Mouse (Mus musculus) mouse embryonic stem cell (cell line): ENCODE measurements around the gene Ilf2.

Experiments used
- in situ Hi-C, 2 experiments: fragments of 300-500 bp; cut with MboI; formaldehyde crosslinking; loops; 1 replicate in 1 of 2; 3 replicates in 1 of 2; pipeline ENCODE4 v1.14.3; 2019 to 2020; ENCODE audit warnings: low sequenced_read_pairs in 2 of 2, low pct_unique_long_range_greater_than_20kb in 1 of 2, mixed read lengths in 1 of 2; ENCODE audit not compliant: unreplicated experiment in 1 of 2

The Ilf2 gene

GRCm38 (mm10) chr3:90475831-90476611, at the start of gene Ilf2:
TSS of gene Ilf2 (plus strand) at chr3:90476126.
- in situ Hi-C loops = loop anchor here (25.0 kb wide), 1 partner anchor 439 kb away; no protein-coding TSS in a partner anchor

DNA sequence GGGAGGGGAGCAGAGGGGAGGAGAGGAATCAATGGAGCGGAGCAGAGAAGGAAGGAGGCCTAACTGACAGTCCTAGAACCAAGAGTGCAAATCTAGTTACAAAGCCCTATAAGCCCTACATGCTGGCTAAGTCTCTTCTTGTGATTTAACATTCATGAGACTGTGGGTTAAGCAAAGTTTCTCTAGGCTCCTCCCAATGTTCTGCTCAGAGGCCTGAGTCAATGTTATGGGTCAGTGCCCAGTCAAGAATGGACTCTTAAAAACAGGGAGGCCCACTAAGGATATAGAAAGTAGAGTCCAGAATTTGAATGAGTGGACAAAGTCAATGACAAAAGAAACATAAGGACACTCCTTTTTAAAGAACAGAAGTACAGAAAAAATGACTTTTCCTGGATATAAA, 48.4 kb upstream of the Ilf2 start:
- in situ Hi-C loops = no loop called here

- in situ Hi-C loops = no loop called here
Observed at GRCm38 (mm10) chr3:90428186-90428585, 47.7 kb upstream of the Ilf2 start.

DNA sequence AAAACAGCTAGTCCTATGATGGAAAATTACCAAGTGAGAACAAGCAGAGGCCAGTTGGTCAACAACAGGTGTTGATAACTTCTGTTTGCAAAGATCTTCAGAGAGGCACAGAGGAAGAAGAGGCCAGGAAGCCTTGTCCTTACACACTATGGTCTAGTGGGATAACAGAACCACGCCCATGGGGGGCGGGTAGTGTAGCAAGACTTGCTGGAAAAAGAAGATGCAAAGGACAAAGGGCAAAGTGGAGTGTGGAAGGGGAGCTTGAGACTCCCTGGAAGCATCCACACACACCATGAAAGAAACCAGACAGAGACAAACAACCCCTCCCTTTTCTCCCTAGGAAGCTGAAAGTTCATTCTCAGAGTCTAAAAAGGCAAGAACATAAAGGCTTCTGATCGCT, 46.4 kb upstream of the Ilf2 start:
- in situ Hi-C loops = no loop called here

- in situ Hi-C loops = loop anchor here in 1 of 2 experiments (5.0 kb wide), 1 partner anchor 35 kb away; the partner anchor contains the start of gene Npr1
Observed at GRCm38 (mm10) chr3:90432348-90432747, 43.6 kb upstream of the Ilf2 start.

- in situ Hi-C loops = loop anchor here in 1 of 2 experiments (5.0 kb wide), 1 partner anchor 34 kb away; the partner anchor contains the start of gene Npr1
Observed at GRCm38 (mm10) chr3:90432811-90433219, 43.1 kb upstream of the Ilf2 start.

GRCm38 (mm10) chr3:90433381-90434020, 42.4 kb upstream of the Ilf2 start, which contains the start of gene Ints3:
TSS of gene Ints3 (minus strand) at chr3:90433622.
- in situ Hi-C loops = loop anchor here in 1 of 2 experiments (5.0 kb wide), 1 partner anchor 34 kb away; the partner anchor contains the start of gene Npr1

- in situ Hi-C loops = loop anchor here in 1 of 2 experiments (5.0 kb wide), 1 partner anchor 33 kb away; the partner anchor contains the start of gene Npr1
Observed at GRCm38 (mm10) chr3:90434073-90434730, 41.7 kb upstream of the Ilf2 start.

DNA sequence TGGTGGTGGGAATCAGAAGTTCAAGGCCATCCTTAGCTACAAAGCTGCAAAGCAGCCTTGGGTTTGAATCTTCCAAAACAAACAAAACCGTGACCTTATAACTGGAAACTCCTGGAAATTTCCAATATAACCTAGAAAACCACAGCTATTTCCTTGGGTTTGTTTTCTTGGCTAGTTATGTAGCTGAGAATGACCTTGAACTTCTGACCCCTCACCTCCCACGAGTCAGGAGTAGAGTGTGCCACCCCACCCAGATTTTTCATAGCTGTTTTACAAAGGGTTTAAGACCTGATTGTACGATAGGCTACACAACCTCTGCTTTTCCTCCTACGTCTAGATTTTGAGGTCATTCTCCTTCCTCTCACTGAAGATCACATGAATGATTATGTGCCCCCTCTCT, 38.8 kb upstream of the Ilf2 start:
- in situ Hi-C loops = no loop called here

DNA sequence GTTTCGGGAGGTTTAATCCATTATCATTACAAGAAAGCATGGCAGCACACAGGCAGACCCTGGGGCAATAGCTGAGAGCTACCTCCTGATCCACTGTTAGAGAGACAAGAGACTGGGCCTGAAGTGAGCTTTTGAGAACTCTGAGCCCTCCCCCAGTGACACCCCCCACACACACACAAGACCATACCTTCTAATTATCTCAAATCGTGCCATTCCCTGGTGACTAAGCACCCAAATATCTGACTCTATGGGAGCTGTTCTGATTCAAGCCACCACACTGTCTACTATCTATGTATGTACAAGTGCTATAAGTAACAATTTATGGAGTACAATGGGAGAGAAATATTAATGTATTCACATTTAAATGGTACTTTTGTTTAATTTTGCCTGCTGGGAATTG, 35.2 kb upstream of the Ilf2 start:
- in situ Hi-C loops = no loop called here

DNA sequence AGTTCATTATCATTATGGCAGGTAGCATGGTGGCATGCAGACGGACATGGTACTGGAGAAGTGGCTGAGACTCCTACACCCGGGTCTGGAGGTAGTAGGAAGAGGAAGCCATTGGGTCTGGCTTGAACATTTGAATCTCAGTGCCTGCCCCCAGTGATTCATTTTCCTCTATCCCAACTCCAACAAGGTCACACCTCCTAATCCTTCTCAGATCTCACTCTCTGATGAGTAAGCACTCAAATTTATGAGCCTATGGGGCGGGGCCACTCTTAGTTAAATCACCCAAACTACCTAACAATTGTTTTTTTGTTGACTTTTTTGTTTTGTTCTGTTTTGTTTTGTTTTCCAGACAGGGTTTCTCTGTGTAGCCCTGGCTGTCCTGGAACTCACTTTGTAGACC, 31.9 kb upstream of the Ilf2 start:
- in situ Hi-C loops = no loop called here

DNA sequence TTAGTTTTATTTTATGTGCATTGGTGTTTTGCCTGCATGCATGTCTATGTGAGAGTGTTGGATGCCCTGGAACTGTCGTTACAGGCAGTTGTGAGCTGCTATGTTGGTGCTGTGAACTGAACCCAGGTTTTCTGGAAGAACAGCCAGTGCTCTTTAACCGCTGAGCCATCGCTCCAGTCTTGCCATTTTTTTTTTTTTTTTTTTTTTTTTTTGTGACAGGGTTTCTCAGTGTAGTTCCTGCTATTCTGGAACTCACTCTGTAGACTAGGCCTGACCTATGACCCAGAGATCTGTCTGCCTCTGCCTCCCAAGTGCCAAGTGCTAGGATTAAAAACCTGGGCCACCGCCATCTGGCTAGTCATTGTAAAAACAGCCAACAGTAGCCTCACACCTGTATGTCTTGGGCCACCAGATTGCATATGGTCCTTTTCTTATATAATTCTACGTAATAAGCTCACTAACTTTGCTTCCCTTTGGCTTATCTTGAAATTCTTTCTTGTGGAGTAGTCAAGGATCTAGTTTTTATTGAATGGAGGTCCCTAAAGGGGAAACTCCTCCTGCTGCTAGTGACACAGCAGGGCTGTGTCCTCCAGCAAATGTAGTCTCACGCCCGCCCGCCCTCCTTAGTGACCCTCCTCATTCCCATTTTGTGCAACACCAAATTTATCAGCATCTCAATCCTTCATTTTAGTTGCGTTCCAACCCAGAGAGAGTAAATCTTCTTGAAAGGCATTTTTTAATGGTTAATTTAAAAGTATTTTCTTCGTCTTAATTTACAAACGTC, 30.3 kb upstream of the Ilf2 start:
- in situ Hi-C loops = no loop called here

- in situ Hi-C loops = no loop called here
Observed at GRCm38 (mm10) chr3:90446389-90447122, 29.4 kb upstream of the Ilf2 start.

DNA sequence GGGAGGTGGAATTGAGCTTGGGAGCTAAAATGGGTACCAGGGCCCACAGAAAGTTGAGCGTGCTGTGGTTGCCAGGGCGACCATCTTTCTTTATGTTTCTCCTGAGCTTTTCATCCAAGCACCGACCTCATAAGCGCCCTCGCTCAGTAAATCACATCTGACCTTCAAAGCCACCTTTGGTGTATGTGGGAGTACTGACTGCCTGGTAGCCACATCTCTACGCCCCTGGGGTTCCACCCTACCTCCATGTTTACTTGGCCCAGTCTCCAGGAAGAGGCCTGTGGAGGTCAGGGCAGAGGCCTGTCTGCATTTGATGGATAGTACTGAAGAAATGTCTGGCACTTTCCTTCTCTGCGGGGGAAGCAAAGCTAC, 28.8 kb upstream of the Ilf2 start:
- in situ Hi-C loops = no loop called here

DNA sequence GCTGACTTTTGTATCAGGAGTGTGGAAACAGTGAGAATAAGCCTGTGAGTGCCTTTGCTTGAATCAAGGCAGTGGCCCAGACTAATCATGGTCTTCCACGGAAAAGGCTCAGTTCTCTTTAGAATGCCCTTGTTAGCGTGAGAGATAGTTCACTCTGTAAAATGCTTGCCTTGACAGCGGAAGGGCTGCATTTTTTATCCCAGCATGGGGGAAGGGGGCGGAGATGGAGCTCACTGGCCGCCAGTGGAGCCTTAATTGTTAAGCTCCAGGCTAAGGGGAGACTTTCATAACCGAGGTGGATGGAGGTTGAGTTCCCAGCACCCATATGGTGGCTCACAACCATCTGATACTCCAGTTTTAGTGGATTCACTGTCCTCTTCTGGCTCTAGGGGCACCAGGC, 27.3 kb upstream of the Ilf2 start:
- in situ Hi-C loops = no loop called here

DNA sequence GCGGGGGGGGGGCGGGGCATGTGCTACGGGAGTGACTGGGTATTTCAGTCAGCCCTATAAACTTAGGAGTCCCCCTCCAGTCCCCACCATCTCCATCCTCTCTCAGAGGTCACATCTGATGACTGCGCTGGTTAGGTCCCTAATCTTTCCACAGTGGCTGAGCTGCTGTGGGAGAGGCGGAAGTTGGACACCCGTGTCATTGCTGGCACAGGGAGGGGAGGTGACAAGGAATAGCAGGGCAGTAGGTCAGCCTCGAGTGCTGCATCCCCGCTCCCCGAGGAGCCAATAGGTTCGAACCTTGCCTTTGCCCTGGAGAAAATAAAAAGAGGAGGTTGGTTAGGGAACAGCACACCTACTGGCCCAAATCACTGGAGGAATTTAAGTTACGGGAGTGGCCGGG, 25.1 kb upstream of the Ilf2 start:
- in situ Hi-C loops = no loop called here

DNA sequence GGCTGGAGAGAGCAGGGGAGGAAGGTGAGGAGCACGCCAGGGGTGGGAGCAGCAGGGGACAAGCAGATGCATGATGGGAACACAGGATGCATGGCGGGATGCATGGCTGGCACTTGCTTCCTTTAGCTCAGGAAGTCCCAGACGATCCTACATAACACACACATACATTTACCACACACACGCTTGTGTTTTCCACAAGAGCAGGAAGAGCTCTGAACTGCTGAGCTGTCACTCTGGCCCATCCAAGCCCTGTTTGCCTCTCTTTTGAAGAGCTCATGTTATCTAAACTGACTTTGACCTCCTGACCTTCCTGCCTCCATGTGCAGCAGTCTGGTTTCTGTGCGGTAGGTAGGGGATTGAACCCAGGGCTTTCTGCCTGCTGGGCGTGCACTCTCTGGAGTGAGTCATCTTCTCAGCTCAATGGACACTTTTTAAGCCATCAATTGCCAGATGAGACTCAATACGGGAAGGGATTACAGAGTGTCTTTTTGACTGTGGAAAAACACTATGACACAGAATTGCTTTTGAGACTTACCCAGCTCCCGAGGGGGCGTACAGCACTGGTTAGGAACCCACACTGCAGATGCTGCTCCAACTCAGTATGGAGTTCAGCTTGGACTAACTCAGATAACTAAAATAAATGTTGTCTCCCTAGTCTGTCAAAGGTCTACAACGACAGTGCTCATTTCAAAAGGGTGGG, 24.4 kb upstream of the Ilf2 start:
- in situ Hi-C loops = no loop called here
